Mouse (Mus musculus) ES-E14 (cell line): ENCODE data around the gene Ppp1r15a.

Source experiments
- CHD2 ChIP-seq: IDR thresholded peaks from 2 replicates; pipeline ENCODE4 v1.6.1; 2014; ENCODE audit warnings: mild to moderate bottlenecking, low read depth, low read length, inconsistent platforms
- HCFC1 ChIP-seq: IDR thresholded peaks from 2 replicates; pipeline ENCODE4 v1.6.1; 2012; ENCODE audit warnings: low read length, inconsistent platforms, borderline replicate concordance; ENCODE audit not compliant: insufficient read depth
- MAFK ChIP-seq: IDR thresholded peaks from 2 replicates; pipeline ENCODE4 v1.6.1; 2014; ENCODE audit warnings: mild to moderate bottlenecking, low read depth, low read length, inconsistent platforms; ENCODE audit not compliant: insufficient read depth
- ZC3H11A ChIP-seq: IDR thresholded peaks from 2 replicates; pipeline ENCODE4 v1.6.1; 2012; ENCODE audit warnings: low read depth, mild to moderate bottlenecking, inconsistent platforms, low read length, borderline replicate concordance
- ZNF384 ChIP-seq: IDR thresholded peaks from 2 replicates; pipeline ENCODE4 v1.6.1; 2012; ENCODE audit warnings: low read depth, low read length, inconsistent platforms

DNA sequence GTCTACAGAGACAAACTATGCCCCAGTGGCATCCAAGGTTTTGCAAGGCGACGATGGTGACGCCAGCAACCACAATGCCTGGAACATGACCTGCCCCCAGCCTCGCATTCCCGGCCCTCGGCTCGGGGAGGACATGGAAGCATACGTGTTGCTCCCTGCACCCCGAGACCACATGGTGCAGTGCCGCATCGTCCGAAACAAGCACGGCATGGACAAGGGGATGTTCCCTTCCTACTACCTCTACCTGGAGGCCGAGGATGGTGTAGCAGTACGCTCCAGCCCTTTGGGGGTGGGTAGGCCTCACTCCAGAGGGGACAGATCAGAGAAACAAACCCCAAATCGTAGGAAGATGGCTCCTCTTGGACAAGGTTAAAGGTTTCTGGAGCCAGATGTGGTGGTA, 7.5 kb downstream of the Ppp1r15a start:
- TF ChIP-seq ZNF384 (no peak), MAFK (no peak), ZC3H11A (no peak), CHD2 (no peak), HCFC1 (no peak)
